Mouse (Mus musculus): ENCODE results near the gene Serpinb9g. TPM values are rescaled to one million over a fixed set of nuclear protein-coding genes. Genes with fewer than 3 reads are reported as not detected.
"Not testable (repeated sequence)": the region's sequence is repeated elsewhere in the genome, so short reads cannot be mapped to it uniquely, and the experiment has no call there.

The Serpinb9g gene
- total RNA-seq (2014; rRNA removed) (not detected in 2 replicates), polyA plus RNA-seq (2015; fragmentation: Nextera tagmentation; extraction: Ambion mirVana) (not detected in 2 replicates)

GRCm38 (mm10) chr13:33484490-33484889 lies at the start of gene Serpinb9g:
Gene Serpinb9g, plus strand, starts transcription at chr13:33484790.
- DNase-seq (ENCODE audit: low spot score); H3K36me3 ChIP-seq (ENCODE audit: insufficient read depth, low read length); H3K4me3 ChIP-seq (ENCODE audit: low read depth, low read length); H3K9ac ChIP-seq (replicated peaks; ENCODE audit: low read length, poor library complexity, severe bottlenecking); H3K27ac ChIP-seq (ENCODE audit: low read depth, low read length); H3K4me1 ChIP-seq (ENCODE audit: insufficient read depth, low read length); H3K27me3 ChIP-seq (ENCODE audit: insufficient read depth, low read length); ATAC-seq (ENCODE audit: low FRiP score); H3K9me3 ChIP-seq (ENCODE audit: low read length); H3K4me2 ChIP-seq (ENCODE audit: low read depth, low read length, poor library complexity, severe bottlenecking): not testable (repeated sequence)
- WGBS = 75% methylated on average over 4 of the region's 4 CpGs

- not testable (repeated sequence) for H3K4me1 ChIP-seq (ENCODE audit: insufficient read depth, low read length); ATAC-seq (ENCODE audit: low FRiP score); H3K27me3 ChIP-seq (ENCODE audit: insufficient read depth, low read length); H3K36me3 ChIP-seq (ENCODE audit: insufficient read depth, low read length); H3K9me3 ChIP-seq (ENCODE audit: low read length); DNase-seq (ENCODE audit: low spot score); H3K27ac ChIP-seq (ENCODE audit: low read depth, low read length); H3K9ac ChIP-seq (replicated peaks; ENCODE audit: low read length, poor library complexity, severe bottlenecking); H3K4me2 ChIP-seq (ENCODE audit: low read depth, low read length, poor library complexity, severe bottlenecking); H3K4me3 ChIP-seq (ENCODE audit: low read depth, low read length)
- 73% methylated on average over 3 of the region's 3 CpGs for WGBS
Observed at GRCm38 (mm10) chr13:33483872-33484271, 718 bp upstream of the Serpinb9g start.

GRCm38 (mm10) chr13:33524629-33525028 lies 40.0 kb downstream of the Serpinb9g start:
- no peak overlapping the region for H3K4me3 ChIP-seq (ENCODE audit: low read depth, low read length)
- H3K4me1 ChIP-seq (ENCODE audit: insufficient read depth, low read length) = no peaks in the 10 kb centered on the region
- H3K9ac ChIP-seq (replicated peaks; ENCODE audit: low read length, poor library complexity, severe bottlenecking) = no peak overlapping the region
- no peaks in the 10 kb centered on the region for H3K36me3 ChIP-seq (ENCODE audit: insufficient read depth, low read length)
- H3K9me3 ChIP-seq (ENCODE audit: low read length) = peaks cover 17% of the 10 kb centered on the region
- no peak overlapping the region for H3K27ac ChIP-seq (ENCODE audit: low read depth, low read length)
- no peak overlapping the region for H3K4me2 ChIP-seq (ENCODE audit: low read depth, low read length, poor library complexity, severe bottlenecking)
- DNase-seq (ENCODE audit: low spot score) (no peak), ATAC-seq (ENCODE audit: low FRiP score) (no peak)
- H3K27me3 ChIP-seq (ENCODE audit: insufficient read depth, low read length) = no peaks in the 10 kb centered on the region
- no peak for TF ChIP-seq CTCF (IDR thresholded peaks at IDR 0.05)

GRCm38 (mm10) chr13:33532814-33533213 lies 48.2 kb downstream of the Serpinb9g start:
- H3K4me2 ChIP-seq (ENCODE audit: low read depth, low read length, poor library complexity, severe bottlenecking) = no peak overlapping the region
- peaks cover 4% of the 10 kb centered on the region; the same call in 1 of the 2 replicates for H3K9me3 ChIP-seq (ENCODE audit: low read length)
- ATAC-seq (ENCODE audit: low FRiP score) = no peak
- TF ChIP-seq CTCF (IDR thresholded peaks at IDR 0.05) = no peak
- no peaks in the 10 kb centered on the region for H3K4me1 ChIP-seq (ENCODE audit: insufficient read depth, low read length)
- no peak overlapping the region for H3K27ac ChIP-seq (ENCODE audit: low read depth, low read length)
- DNase-seq (ENCODE audit: low spot score) = no peak
- H3K36me3 ChIP-seq (ENCODE audit: insufficient read depth, low read length) = no peaks in the 10 kb centered on the region
- H3K4me3 ChIP-seq (ENCODE audit: low read depth, low read length) = no peak overlapping the region
- no peak overlapping the region for H3K9ac ChIP-seq (replicated peaks; ENCODE audit: low read length, poor library complexity, severe bottlenecking)
- H3K27me3 ChIP-seq (ENCODE audit: insufficient read depth, low read length) = no peaks in the 10 kb centered on the region

Other genes with a start within 250 kb of the Serpinb9g start
- not detected in 2 replicates for gene Serpinb9e, start 235.2 kb upstream of the Serpinb9g start, total RNA-seq (2014; rRNA removed)
- gene Serpinb9e, start 235.2 kb upstream of the Serpinb9g start, polyA plus RNA-seq (2015; fragmentation: Nextera tagmentation; extraction: Ambion mirVana) = not detected in 2 replicates
- not detected in 2 replicates for gene Serpinb9f, start 160.7 kb upstream of the Serpinb9g start, total RNA-seq (2014; rRNA removed)
- gene Serpinb9f, start 160.7 kb upstream of the Serpinb9g start, polyA plus RNA-seq (2015; fragmentation: Nextera tagmentation; extraction: Ambion mirVana) = not detected in 2 replicates
- not detected in 2 replicates for gene Gm11397, start 89.0 kb upstream of the Serpinb9g start, total RNA-seq (2014; rRNA removed)
- not detected in 2 replicates for gene Gm11397, start 89.0 kb upstream of the Serpinb9g start, polyA plus RNA-seq (2015; fragmentation: Nextera tagmentation; extraction: Ambion mirVana)
- not detected in 2 replicates for gene Serpinb6d, start 176.6 kb downstream of the Serpinb9g start, total RNA-seq (2014; rRNA removed)
- gene Serpinb6d, start 176.6 kb downstream of the Serpinb9g start, polyA plus RNA-seq (2015; fragmentation: Nextera tagmentation; extraction: Ambion mirVana) = not detected in 2 replicates